Mouse (Mus musculus) adipocyte (in vitro differentiated cells): Measurements from ENCODE around the gene Rhov.

Source experiments
- DNase-seq: peaks from one replicate; pipeline ENCODE4 v3.0.0-alpha.2; 2016; ENCODE audit warnings: low spot score

Rhov gene

GRCm38 (mm10) chr2:119237210-119237870, 33.7 kb downstream of the Rhov start, which contains the start of gene Spint1:
Gene Spint1, plus strand, starts transcription at chr2:119237362.
- no peak for DNase-seq

- DNase-seq = no peak
Measured at GRCm38 (mm10) chr2:119236682-119237209, 34.3 kb downstream of the Rhov start.

GRCm38 (mm10) chr2:119229775-119230704, 41.0 kb downstream of the Rhov start, which contains the start of gene Ppp1r14d:
Gene Ppp1r14d, minus strand, starts transcription at chr2:119229906.
- no peak for DNase-seq
